Mouse (Mus musculus) spleen, postnatal 14 days (tissue): ENCODE data around the gene Steap3.

ENCODE experiments used
- DNase-seq, 2 experiments: peaks; one replicate each; pipeline ENCODE4 v3.0.0; 2021 to 2022; ENCODE audit warnings: low spot score in 2 of 2

The Steap3 gene

DNA sequence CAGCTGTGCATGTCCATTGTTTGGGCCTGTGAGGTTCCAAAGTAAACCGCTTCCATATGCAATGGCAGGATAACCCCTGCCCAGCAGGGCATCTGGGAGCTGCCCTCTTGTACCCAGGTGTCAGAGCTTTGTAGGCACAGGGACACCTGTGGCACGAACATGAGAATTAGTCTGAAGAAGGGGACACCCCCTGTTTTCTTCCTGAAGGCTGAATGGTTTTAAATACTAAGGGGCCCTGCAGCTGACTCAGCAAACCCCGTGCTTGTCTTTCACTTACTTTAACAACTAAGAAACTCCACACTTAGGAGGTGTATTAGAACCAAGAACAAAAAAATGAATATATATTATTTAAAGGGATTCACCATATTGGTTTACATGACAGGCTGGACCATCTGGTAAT lies 74.4 kb downstream of the Steap3 start:
- no peak for DNase-seq

DNA sequence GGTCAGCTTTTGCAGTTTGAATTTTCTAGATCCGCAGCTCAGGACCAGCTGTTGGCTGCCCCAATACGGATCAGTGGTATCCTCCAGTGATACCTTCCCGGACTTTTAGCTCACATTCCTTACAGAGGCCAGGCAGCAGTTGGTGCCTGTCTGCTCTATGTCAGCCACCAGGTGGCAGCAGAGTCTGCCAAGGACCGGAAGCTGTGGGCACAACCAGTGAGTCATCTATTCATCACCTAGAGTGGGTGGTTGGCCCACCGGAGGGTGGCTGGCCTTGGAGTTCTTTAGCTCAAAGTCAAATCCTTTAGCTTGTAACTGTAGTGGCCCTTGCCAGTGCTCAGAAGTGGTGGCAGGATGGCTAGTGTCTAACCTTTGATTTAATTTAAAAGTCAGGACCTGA lies 75.3 kb downstream of the Steap3 start:
- DNase-seq: peak; percentile 33 to 63

DNA sequence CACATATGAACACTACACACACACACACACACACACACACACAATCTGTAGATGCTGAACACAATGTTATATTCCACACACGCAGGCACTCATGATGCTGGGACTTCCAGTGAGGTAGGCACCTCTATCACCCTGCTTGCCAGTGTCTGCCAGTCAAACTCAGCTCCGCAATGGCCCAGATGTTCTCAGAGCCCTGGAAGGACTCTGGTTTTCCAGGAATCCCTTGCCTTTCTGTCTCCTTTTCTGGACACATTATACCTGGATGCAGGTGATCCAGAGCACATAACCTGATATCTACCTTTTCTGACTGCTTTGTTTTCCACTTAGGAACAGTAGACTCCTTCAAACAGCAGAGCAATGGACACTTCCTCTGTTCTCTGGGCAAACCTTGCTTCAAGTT lies 75.8 kb downstream of the Steap3 start:
- DNase-seq: no peak

DNA sequence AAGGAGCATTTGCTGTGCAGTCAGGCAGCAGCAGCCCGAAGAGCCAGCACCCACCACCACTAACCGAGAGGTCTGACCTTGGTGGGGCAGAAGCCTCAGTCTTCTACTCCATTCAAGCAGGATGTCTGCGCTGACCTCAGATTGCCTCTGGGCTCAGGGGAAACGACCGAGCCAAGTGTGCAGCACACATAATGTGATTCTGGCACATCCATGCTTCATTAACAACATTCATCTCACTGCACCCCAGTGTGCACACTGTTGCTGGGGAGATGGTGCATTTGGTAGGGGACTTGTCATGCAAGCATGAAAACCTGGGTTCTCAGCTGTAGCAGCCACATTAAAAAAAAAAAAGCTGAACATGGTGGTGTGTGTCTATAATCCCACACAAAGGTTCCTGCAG lies 76.6 kb downstream of the Steap3 start:
- DNase-seq: no peak

DNA sequence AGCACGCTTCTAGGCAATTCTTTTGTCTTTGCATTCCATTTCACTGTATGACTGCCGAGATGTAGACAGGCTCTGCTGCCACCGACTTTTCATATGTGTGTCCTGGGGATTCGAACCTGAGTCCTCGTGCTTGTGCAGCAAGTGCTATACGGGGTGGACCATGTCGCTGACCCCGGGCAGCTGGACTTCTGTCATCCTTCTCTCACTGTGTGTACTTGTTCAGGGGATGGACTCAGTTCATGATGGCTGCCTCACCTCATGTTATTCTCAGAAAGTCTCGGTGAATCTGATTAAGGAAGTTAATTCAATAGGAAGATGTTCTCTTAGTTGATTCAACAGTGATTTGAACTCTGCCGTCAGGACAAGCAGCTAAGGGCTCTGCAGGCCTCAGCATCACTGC lies 78.9 kb downstream of the Steap3 start:
- no peak for DNase-seq

DNA sequence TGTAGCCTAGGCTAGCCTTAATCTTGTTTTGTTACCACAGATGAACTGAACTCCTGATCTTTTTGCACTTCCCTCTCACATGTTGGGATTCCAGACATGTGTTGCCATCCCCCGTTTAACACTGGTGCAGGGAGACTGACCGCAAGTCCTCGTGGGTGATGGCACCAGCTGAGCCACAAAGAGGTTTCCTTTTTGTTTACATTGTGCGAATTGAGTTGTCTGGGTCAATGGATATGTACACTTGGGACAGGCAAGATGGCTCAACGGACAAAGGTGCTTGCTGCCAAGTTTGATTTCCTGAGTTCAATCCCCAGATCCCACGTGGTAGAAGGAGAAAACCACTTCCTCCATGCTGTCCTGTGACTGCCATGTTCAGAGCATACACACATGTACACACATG lies 80.2 kb downstream of the Steap3 start:
- no peak for DNase-seq

DNA sequence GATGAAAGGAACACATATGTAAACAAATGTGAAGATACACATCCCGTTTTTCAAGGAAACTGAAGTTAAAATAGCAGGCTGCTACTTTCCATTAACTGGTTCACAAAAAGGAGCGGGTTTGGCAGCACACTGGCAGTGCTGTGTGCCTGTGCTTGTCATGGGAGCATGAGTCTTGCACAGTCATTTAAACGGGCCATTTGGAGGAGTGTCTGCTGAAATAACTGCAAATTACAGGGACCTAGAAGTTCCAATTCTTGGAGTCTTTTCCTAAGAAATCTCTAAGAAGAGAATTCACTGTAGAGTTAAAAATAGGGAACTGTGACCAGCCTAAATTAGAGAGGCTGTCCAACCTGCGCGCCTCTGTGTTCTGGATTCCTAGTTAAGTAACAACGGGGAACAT lies 81.6 kb downstream of the Steap3 start:
- DNase-seq: no peak

DNA sequence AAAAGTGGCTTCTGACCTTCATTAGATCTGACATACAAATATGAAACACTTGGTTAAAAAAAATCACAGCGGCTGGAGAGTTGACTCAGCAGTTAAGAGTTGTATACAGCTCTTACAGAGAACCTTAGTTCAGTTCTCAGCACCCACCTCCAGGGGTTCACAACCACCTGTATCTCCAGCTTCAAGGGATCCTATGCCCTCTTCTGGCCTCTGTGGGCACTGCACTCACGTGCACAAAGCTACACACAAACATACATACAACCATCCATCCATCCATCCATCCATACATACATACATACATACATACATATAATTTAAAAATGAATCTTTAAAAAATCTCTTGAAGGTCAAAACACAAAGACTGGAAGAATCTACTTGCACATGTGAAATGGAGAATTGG lies 82.2 kb downstream of the Steap3 start:
- DNase-seq: no peak

DNA sequence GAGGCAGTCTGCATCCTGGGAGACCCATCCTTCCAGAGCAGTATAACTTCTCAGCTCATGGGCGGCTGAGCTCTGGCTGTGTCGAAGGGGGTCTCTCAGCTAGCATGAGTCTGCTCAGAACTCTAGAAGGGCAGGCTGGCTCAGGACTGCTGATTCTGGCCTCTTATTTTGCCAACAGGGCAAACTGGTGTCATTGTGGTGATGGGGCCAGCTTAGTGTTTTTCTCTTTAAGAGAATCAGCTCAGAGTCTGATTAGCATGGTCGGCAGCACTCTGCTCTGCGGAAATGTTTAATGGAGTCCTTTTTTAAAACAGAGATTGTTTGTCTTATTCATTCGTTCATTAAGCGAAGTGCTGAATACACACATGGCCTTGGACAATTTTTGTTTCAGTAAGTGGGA lies 83.3 kb downstream of the Steap3 start:
- DNase-seq: no peak

DNA sequence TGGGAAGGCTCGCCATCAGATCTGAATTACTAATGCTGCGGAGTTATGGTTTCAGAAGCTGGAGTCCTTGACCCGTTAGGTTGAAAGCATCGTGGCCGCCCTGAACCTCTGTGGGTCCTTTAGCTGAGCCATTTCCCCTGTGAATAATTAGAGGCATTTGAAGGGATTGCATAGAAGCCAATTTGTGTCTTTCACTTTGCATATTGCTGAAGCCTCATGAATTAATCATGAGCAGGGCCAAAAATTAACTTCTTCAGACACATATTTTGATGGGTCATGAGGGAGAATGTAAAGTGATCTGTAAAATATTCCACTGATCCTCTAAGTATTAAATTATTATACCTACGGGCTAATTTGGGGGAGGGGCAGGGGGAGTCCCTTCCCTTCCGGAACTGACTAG lies 85.4 kb downstream of the Steap3 start:
- DNase-seq: no peak

DNA sequence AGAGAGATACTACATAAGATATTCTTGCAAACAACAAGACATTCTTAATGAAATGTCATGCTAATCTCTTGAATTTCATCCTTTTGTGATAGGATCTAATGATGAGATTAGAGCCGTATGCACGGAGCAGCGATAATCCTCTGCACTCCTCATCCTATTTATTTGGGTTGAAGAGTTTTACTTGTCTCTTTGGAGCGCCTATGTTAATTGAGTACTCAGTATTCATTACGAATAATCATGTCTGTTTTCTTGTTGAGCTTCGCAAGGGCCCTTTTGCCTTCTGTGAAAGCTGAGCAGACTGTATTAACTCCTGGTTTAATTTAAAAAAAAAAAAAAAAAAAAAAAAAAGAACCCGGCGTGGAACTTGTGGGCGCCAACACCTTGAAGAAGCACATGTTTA lies 85.8 kb downstream of the Steap3 start:
- no peak for DNase-seq

DNA sequence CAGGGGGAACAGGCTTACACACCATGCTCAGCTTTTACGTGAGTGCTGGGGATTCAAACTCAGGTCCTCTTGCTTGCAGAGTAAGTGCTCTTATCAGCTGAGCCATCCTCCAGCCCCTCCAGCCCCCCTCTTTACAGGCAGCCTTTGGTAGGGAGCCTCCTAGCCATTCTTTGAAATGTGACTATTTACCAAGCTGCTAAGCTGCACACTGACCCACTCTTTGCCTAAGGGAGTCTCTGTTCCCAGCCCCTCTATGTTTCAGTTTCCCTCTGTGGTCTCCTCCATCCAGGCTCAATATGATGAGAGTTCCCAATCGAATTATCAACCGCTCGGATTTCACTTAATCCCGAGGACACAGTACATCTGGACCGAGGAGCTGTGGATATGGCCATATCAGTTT lies 86.3 kb downstream of the Steap3 start:
- DNase-seq: no peak

DNA sequence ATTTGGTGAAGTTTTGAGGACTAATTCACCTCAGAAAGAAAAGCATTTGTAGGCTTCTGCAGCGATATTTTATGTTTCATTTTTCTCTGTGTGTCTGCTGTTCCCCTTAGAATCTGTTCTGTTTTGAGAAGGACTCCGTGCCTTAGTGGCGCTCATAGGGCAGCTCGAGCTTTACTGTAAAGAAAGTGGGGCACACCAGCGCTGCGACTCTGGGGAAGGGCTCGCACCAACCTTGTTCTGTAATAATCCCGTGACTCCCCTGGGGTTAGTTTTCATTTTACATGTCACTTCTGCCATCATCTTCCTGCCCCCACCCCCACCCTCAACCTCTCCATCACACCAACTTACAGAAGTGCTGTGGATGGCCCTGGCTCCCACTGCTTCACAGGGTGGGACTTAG lies 95.4 kb downstream of the Steap3 start:
- DNase-seq: no peak

DNA sequence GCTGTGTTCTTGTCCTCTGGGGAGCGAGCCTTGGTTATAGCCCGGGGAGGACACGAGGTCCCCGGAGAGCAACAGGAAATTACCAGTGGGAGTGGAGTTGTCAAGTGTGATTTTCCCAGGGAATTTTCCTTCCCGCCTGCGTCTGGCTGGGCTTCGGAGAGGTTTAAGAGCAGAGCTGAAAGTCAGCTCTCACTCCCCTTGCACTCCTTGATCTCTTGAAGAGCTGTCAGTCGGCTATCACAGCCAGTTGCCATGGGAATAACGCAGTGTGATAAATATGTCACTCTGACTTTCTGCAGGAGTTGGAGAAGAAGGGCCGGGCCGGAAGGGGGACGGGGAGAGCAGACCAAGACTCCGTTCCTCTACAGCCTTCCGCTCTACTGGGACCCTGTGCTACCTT lies 96.2 kb downstream of the Steap3 start:
- no peak for DNase-seq

DNA sequence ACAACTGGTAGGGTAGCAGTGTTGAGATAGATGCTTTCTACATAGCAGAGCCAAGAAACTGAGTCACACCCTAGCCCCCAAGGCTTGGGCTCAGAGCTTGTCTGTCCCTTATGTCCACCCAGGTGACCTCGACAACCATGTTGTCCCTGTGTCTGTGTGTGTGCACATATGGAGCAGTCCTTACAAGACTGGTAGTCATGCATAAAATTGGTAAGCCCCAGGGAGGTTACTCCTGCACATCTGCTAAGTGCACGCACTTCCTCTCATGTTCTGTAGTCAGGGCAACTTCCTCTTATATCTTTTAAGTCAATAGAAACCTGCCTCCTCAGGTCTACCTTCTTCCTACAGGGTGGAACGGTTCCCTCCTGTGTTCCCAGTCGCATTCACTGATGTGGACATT lies 97.5 kb downstream of the Steap3 start:
- peak in 1 of 2 experiments; percentile 11 for DNase-seq

DNA sequence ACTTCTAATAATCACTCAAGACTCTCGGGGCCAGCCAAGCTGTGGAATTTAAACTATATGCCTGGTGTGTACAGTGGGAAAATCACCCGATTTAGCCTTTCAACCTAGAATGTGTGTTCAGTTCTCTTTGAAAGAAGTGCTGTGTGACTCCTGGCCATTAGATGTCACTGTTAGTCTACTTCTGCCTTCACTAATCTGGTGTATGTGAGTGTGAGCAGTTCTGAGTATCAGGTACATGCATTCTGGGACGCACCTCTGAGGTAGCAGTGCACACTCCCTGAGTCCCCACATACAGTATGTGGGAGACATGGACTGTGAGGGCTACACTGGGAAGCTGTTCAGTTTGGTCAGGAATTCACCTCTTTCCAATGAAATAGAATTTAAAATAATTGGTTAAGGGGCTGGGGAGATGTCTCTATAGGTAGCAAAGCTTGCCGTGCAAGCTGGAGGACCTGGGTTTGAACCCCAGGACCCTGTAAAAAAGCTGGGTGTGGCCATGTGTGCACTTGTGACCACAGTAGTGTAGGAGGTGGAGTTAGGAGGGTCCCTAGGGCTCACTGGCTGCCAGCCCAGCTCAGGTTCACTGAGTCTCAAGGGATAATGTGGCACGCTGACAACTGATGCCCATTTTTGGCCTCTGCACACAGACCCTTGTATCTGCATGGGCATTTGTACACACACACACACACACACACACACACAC lies 100.5 kb downstream of the Steap3 start:
- no peak for DNase-seq

DNA sequence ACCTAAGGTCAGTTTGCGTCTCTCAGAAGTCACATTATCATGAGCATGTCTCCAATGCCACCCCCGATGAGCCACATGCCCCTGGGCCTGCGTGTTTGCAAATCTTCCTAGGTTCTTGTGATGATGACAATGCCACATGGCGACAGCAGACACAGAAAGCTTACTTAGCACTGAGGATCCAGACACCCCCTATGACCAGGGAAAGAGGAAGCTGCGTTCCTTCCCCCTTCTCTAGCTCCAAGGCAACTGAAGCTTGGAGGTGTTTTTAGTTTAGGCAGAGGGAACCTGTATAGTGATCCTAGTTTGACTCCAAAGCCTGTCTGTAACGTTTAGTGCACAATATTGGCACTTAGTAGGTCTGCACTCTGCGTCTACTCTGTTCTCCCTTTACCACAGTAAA lies 102.2 kb downstream of the Steap3 start:
- DNase-seq: no peak

DNA sequence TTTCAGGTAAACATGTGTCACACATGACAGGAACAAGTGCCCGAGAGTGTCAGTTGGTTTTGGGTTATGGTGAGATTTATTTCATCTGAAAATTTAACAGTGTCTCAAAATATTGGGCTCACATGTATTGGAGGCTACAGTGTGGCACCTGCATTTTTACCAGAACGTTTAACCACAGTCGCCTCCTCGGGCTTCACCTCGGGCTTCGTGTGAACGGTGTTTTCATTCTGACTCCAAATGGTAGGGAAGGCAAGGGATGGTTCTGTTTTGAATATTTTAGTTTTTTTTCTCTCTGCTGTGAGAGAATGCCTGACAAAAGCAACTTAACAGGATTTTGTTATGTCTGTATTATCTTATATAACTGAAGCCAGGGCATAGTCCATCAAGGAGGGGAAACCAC lies 103.8 kb downstream of the Steap3 start:
- DNase-seq: no peak

DNA sequence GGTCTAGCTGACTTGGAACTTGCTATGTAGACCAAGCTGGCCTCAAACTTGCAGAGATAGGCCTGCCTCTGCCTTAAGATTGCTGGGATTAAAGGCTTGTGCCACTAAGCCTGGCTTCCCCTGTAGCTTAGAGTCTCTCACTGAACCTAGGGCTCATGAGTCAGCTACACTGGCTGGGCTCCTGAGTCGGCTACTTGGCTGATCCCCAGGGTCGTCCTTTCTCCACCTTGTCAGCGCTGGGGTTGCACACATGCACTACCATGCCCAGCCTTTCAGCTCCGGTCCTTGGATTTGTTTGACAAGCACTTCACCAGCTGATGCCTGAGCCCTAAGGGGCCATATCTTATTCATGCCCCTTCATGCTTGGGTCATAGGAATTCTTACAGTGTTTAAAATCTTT lies 104.5 kb downstream of the Steap3 start:
- no peak for DNase-seq

DNA sequence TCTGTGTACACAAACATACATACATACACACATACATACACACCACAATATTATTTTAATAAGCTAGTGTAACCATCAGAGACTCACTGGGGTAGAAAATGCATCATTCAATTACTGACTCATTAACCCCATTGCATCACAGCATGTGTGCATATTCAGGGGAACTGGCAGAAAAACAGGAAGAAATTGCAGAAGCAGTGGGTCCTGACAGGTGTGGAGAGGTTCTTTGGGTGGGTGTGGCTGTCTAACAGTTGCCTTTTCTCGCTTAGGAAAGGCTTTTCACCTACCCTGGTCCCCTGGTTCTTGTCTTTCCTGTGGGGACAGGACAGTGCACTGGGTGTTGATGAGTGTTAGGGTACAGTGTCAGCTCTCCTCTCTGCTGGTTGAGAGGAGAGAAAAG lies 109.9 kb downstream of the Steap3 start:
- DNase-seq: no peak

DNA sequence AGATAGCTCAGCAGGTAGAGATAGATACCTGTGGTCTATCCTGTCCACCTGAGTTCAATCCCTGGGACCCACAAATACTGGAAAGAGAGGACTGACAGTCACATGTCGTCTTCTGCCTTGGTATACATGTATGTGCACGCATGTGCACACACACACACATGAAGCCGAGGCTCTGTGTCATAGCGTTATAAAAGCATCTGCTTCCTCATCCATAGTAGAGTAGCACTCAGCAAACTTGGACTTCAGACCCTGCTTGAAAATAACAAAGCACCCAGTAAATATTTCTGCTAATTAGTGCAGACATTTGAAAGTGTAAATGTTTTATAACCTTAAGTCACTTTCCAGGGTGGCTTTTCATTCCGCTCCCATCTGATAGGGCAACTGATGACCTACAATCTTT lies 111.0 kb downstream of the Steap3 start:
- DNase-seq: no peak

DNA sequence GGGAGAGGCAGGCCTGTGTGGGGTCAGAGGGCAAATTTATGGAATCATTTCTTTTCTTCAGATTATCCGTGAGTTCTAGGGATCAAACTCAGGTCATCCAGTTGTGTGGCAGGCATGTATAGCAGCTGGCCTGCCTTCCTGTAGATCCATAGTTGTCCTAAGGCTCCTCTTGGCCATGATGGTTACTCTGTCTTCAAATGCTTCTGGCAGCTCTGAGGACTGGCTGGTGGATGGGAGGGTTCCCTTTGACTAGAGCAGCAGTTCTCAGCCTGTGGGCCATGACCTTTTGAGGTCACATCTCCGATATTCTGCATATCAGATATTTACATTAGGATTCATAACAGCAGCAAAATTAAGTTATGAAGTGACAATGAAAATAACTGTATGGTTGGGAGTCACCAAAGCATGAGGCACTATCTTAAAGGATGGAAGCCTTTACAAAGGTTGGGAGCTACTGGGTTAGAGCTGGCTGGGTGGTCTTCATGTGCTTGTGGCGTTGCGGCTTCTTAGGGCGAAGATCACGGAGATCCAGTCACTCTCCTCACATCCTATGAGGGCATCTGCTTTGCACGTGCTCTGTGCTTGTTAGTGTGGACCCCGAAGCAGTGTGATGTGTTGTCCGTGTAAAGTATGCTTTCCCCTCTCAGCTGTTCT lies 113.9 kb downstream of the Steap3 start:
- DNase-seq: no peak

DNA sequence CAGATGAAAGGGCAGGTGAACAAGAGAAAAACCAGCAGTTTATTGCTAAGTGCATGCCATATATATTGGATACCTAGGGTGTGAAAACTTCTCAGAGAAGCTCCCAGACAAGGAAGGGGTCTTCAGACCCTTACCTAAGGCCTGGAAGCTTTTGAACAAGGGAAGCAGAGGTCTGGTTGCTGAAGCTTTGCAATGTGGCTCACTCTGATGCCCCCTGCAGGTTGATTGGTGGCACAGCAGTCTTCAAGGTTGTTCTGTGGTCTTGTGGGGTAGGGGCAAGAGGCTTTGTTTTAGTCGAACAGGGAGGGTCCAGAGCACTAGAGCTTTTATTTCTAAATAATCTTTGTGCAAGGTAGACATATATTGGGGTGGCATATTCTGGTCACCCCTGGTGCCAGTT lies 117.2 kb downstream of the Steap3 start:
- DNase-seq: peak in 1 of 2 experiments; percentile 7

DNA sequence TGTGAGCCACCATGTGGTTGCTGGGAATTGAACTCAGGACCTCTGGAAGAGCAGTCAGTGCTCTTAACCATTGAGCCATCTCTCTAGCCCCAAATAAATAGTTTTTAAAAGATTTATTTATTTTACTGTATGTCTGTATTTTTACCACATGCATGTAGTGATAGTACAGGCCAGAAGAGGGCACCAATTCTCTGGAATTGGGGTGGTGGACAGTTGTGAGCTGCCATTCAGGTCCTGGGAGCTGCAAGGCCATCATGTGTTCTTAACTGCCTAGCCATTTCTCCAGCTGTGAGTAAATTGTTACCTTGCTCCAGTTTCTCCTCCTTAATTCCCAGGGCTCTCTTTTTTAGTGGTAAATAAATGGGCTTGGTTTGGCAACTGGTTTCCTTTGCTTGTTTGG lies 118.3 kb downstream of the Steap3 start:
- DNase-seq: peak in 1 of 2 experiments; percentile 24
